Mouse (Mus musculus): Measurements from ENCODE around the gene Stk35. TPM values are rescaled to one million over a fixed set of nuclear protein-coding genes. Genes with fewer than 3 reads are reported as not detected.
A peak's percentile ranks its signal among the peaks of the same experiment; 100 is the strongest.
"Not testable (repeated sequence)": the region's sequence is repeated elsewhere in the genome, so short reads cannot be mapped to it uniquely, and the experiment has no call there.

Stk35 gene
- polyA plus RNA-seq, 1 experiment from 2014 or later, result 11.7 TPM

GRCm38 (mm10) chr2:129836921-129837320 lies 36.6 kb downstream of the Stk35 start:
- Histone ChIP-seq H3K27me3 (no peaks in the 10 kb centered on the region), H3K4me3 (no peak overlapping the region), H3K9ac (no peak overlapping the region), H3K4me2 (no peak overlapping the region), H3K27ac (no peak overlapping the region), H3K4me1 (no peaks in the 10 kb centered on the region), H3K36me3 (peaks cover 4% of the 10 kb centered on the region; the same call in 1 of the 2 replicates), H3K9me3 (no peaks in the 10 kb centered on the region)
- WGBS, result 68% methylated on average over 1 of the region's 1 CpGs
- no peak for ATAC-seq (ENCODE audit: insufficient number of reproducible peaks, insufficient read depth, low FRiP score, low TSS enrichment, low read depth)

GRCm38 (mm10) chr2:129838321-129838720 lies 38.0 kb downstream of the Stk35 start:
- 0 out of 2 replicates have a peak, but pooled peaks have one; percentile 26 for ATAC-seq (ENCODE audit: insufficient number of reproducible peaks, insufficient read depth, low FRiP score, low TSS enrichment, low read depth)
- H3K4me2 ChIP-seq, result no peak overlapping the region

GRCm38 (mm10) chr2:129845826-129846225 lies 45.5 kb downstream of the Stk35 start:
- no peak overlapping the region for H3K27ac ChIP-seq
- H3K27me3 ChIP-seq, result no peaks in the 10 kb centered on the region
- no peak overlapping the region for H3K4me2 ChIP-seq
- H3K36me3 ChIP-seq, result no peaks in the 10 kb centered on the region
- H3K4me3 ChIP-seq, result no peak overlapping the region
- no peak overlapping the region for H3K9ac ChIP-seq
- no peak for ATAC-seq (ENCODE audit: insufficient number of reproducible peaks, insufficient read depth, low FRiP score, low TSS enrichment, low read depth)
- no peaks in the 10 kb centered on the region for H3K9me3 ChIP-seq
- whole genome bisulfite sequencing, result 82% methylated on average over 3 of the region's 3 CpGs
- H3K4me1 ChIP-seq, result no peaks in the 10 kb centered on the region

More at GRCm38 (mm10) chr2:129838321-129838720, 38.0 kb downstream of the Stk35 start:
- no peaks in the 10 kb centered on the region for H3K9me3 ChIP-seq
- no peak overlapping the region for H3K4me3 ChIP-seq
- no peak overlapping the region for H3K27ac ChIP-seq
- H3K4me1 ChIP-seq, result no peaks in the 10 kb centered on the region
- H3K36me3 ChIP-seq, result no peaks in the 10 kb centered on the region
- H3K27me3 ChIP-seq, result no peaks in the 10 kb centered on the region
- 86% methylated on average over 1 of the region's 1 CpGs for WGBS
- H3K9ac ChIP-seq, result no peak overlapping the region

GRCm38 (mm10) chr2:129846501-129846900 lies 46.2 kb downstream of the Stk35 start:
- 84% methylated on average over 2 of the region's 2 CpGs for WGBS
- no peaks in the 10 kb centered on the region for H3K4me1 ChIP-seq
- no peaks in the 10 kb centered on the region for H3K27me3 ChIP-seq
- no peak overlapping the region for H3K4me2 ChIP-seq
- ATAC-seq (ENCODE audit: insufficient number of reproducible peaks, insufficient read depth, low FRiP score, low TSS enrichment, low read depth), result no peak
- H3K9me3 ChIP-seq, result no peaks in the 10 kb centered on the region
- H3K4me3 ChIP-seq, result no peak overlapping the region
- H3K9ac ChIP-seq, result no peak overlapping the region
- H3K27ac ChIP-seq, result no peak overlapping the region
- no peaks in the 10 kb centered on the region for H3K36me3 ChIP-seq

- not testable (repeated sequence) for ATAC-seq (ENCODE audit: insufficient number of reproducible peaks, insufficient read depth, low FRiP score, low TSS enrichment, low read depth); H3K27ac ChIP-seq; H3K36me3 ChIP-seq; H3K4me1 ChIP-seq; H3K9me3 ChIP-seq; H3K4me3 ChIP-seq; H3K9ac ChIP-seq; H3K4me2 ChIP-seq; H3K27me3 ChIP-seq
- WGBS, result 89% methylated on average over 3 of the region's 3 CpGs
These were observed 48.8 kb downstream of the Stk35 start for GRCm38 (mm10) chr2:129849078-129849477.

GRCm38 (mm10) chr2:129851512-129851911 lies 51.2 kb downstream of the Stk35 start:
- 66% methylated on average over 4 of the region's 4 CpGs for WGBS
- ATAC-seq (ENCODE audit: insufficient number of reproducible peaks, insufficient read depth, low FRiP score, low TSS enrichment, low read depth), result no peak
- no peaks in the 10 kb centered on the region for H3K9me3 ChIP-seq

GRCm38 (mm10) chr2:129863256-129863655 lies 62.9 kb downstream of the Stk35 start:
- WGBS, result 81% methylated on average over 5 of the region's 5 CpGs
- no peak overlapping the region for H3K4me2 ChIP-seq
- no peaks in the 10 kb centered on the region for H3K27me3 ChIP-seq
- H3K9ac ChIP-seq, result no peak overlapping the region
- no peaks in the 10 kb centered on the region for H3K36me3 ChIP-seq
- no peaks in the 10 kb centered on the region for H3K4me1 ChIP-seq
- no peak overlapping the region for H3K4me3 ChIP-seq
- H3K27ac ChIP-seq, result no peak overlapping the region
- H3K9me3 ChIP-seq, result no peaks in the 10 kb centered on the region
- no peak for ATAC-seq (ENCODE audit: insufficient number of reproducible peaks, insufficient read depth, low FRiP score, low TSS enrichment, low read depth)

More at GRCm38 (mm10) chr2:129851512-129851911, 51.2 kb downstream of the Stk35 start:
- H3K9ac ChIP-seq, result no peak overlapping the region
- no peaks in the 10 kb centered on the region for H3K4me1 ChIP-seq
- no peak overlapping the region for H3K27ac ChIP-seq
- no peaks in the 10 kb centered on the region for H3K27me3 ChIP-seq
- H3K4me3 ChIP-seq, result no peak overlapping the region
- H3K36me3 ChIP-seq, result no peaks in the 10 kb centered on the region
- H3K4me2 ChIP-seq, result no peak overlapping the region

- 78% methylated on average over 3 of the region's 3 CpGs for WGBS
- Histone ChIP-seq H3K27ac (no peak overlapping the region), H3K9ac (no peak overlapping the region), H3K27me3 (no peaks in the 10 kb centered on the region), H3K4me3 (no peak overlapping the region), H3K4me2 (no peak overlapping the region), H3K9me3 (no peaks in the 10 kb centered on the region), H3K36me3 (no peaks in the 10 kb centered on the region), H3K4me1 (no peaks in the 10 kb centered on the region)
- no peak for ATAC-seq (ENCODE audit: insufficient number of reproducible peaks, insufficient read depth, low FRiP score, low TSS enrichment, low read depth)
These were observed 64.6 kb downstream of the Stk35 start for GRCm38 (mm10) chr2:129864958-129865357.

- Histone ChIP-seq H3K36me3 (no peaks in the 10 kb centered on the region), H3K4me3 (no peak overlapping the region), H3K9ac (no peak overlapping the region), H3K4me2 (no peak overlapping the region), H3K4me1 (no peaks in the 10 kb centered on the region), H3K27ac (no peak overlapping the region), H3K9me3 (no peaks in the 10 kb centered on the region), H3K27me3 (no peaks in the 10 kb centered on the region)
- no peak for ATAC-seq (ENCODE audit: insufficient number of reproducible peaks, insufficient read depth, low FRiP score, low TSS enrichment, low read depth)
- WGBS, result 90% methylated on average over 5 of the region's 5 CpGs
These were observed 68.8 kb downstream of the Stk35 start for GRCm38 (mm10) chr2:129869151-129869550.

GRCm38 (mm10) chr2:129871246-129871645 lies 70.9 kb downstream of the Stk35 start:
- Histone ChIP-seq H3K36me3 (no peaks in the 10 kb centered on the region), H3K4me1 (no peaks in the 10 kb centered on the region), H3K27me3 (no peaks in the 10 kb centered on the region), H3K4me2 (no peak overlapping the region), H3K4me3 (no peak overlapping the region), H3K27ac (no peak overlapping the region), H3K9me3 (no peaks in the 10 kb centered on the region), H3K9ac (no peak overlapping the region)
- no peak for ATAC-seq (ENCODE audit: insufficient number of reproducible peaks, insufficient read depth, low FRiP score, low TSS enrichment, low read depth)
- WGBS, result 92% methylated on average over 5 of the region's 5 CpGs

- Histone ChIP-seq H3K9me3 (no peaks in the 10 kb centered on the region), H3K27me3 (no peaks in the 10 kb centered on the region), H3K36me3 (no peaks in the 10 kb centered on the region), H3K27ac (no peak overlapping the region), H3K4me1 (no peaks in the 10 kb centered on the region), H3K4me3 (no peak overlapping the region), H3K4me2 (no peak overlapping the region), H3K9ac (no peak overlapping the region)
- 77% methylated on average over 7 of the region's 7 CpGs for WGBS
- ATAC-seq (ENCODE audit: insufficient number of reproducible peaks, insufficient read depth, low FRiP score, low TSS enrichment, low read depth), result no peak
These were observed 71.8 kb downstream of the Stk35 start for GRCm38 (mm10) chr2:129872071-129872470.

GRCm38 (mm10) chr2:129873489-129873888 lies 73.2 kb downstream of the Stk35 start:
- no peaks in the 10 kb centered on the region for H3K4me1 ChIP-seq
- H3K27ac ChIP-seq, result no peak overlapping the region
- no peaks in the 10 kb centered on the region for H3K27me3 ChIP-seq
- H3K9me3 ChIP-seq, result no peaks in the 10 kb centered on the region
- ATAC-seq (ENCODE audit: insufficient number of reproducible peaks, insufficient read depth, low FRiP score, low TSS enrichment, low read depth), result no peak
- WGBS, result 12% methylated on average over 5 of the region's 5 CpGs
- no peak overlapping the region for H3K4me2 ChIP-seq
- H3K36me3 ChIP-seq, result no peaks in the 10 kb centered on the region
- H3K9ac ChIP-seq, result no peak overlapping the region
- H3K4me3 ChIP-seq, result no peak overlapping the region

- no peak overlapping the region for H3K4me3 ChIP-seq
- no peak for ATAC-seq (ENCODE audit: insufficient number of reproducible peaks, insufficient read depth, low FRiP score, low TSS enrichment, low read depth)
- no peaks in the 10 kb centered on the region for H3K9me3 ChIP-seq
- no peak overlapping the region for H3K27ac ChIP-seq
- no peak overlapping the region for H3K9ac ChIP-seq
- H3K4me1 ChIP-seq, result no peaks in the 10 kb centered on the region
- H3K27me3 ChIP-seq, result no peaks in the 10 kb centered on the region
- no peak overlapping the region for H3K4me2 ChIP-seq
- no peaks in the 10 kb centered on the region for H3K36me3 ChIP-seq
- 59% methylated on average over 9 of the region's 9 CpGs for WGBS
These were observed 73.8 kb downstream of the Stk35 start for GRCm38 (mm10) chr2:129874084-129874483.
